Mouse (Mus musculus) spleen, adult 2 months (tissue): ENCODE measurements around the gene Pde6h. TPM values are rescaled to one million over a fixed set of nuclear protein-coding genes. Genes with fewer than 3 reads are reported as not detected.

ENCODE experiments used
- DNase-seq, 2 experiments: peaks; one replicate each; pipeline versions ENCODE4 v3.0.0 to v3.0.0-alpha.2; 2012 to 2021; ENCODE audit warnings: low spot score in 2 of 2, low read depth in 1 of 2
- H3K27ac ChIP-seq: fragments of 200-500 bp; 2 replicates; pipeline ENCODE4 v1.5.1; 2012; ENCODE audit warnings: low read length, inconsistent platforms; ENCODE audit not compliant: insufficient read depth
- H3K27me3 ChIP-seq: fragments of 200-500 bp; 2 replicates; pipeline ENCODE4 v1.6.1; 2012; ENCODE audit warnings: mild to moderate bottlenecking, moderate library complexity, low read length, inconsistent platforms; ENCODE audit not compliant: control insufficient read depth, insufficient read depth
- H3K36me3 ChIP-seq: fragments of 200-500 bp; 2 replicates; pipeline ENCODE4 v1.6.1; 2012; ENCODE audit warnings: mild to moderate bottlenecking, low read length, inconsistent platforms; ENCODE audit not compliant: control insufficient read depth, insufficient read depth
- H3K4me1 ChIP-seq: fragments of 200-500 bp; 2 replicates; pipeline ENCODE4 v1.6.1; 2011; ENCODE audit warnings: inconsistent platforms; ENCODE audit not compliant: control insufficient read depth, insufficient read depth, insufficient read length
- H3K4me3 ChIP-seq: fragments of 200-500 bp; 2 replicates; pipeline ENCODE4 v1.5.1; 2011; ENCODE audit warnings: mild to moderate bottlenecking, inconsistent platforms; ENCODE audit not compliant: insufficient read depth, insufficient read length; ENCODE audit errors: extremely low read depth
- CTCF ChIP-seq: fragments of 200-500 bp; IDR thresholded peaks from 2 replicates; pipeline ENCODE4 v1.5.1; 2011; ENCODE audit warnings: mild to moderate bottlenecking, inconsistent platforms; ENCODE audit not compliant: insufficient read depth, insufficient read length, insufficient replicate concordance; ENCODE audit errors: extremely low read depth
- POLR2A ChIP-seq: fragments of 200-500 bp; IDR thresholded peaks from 2 replicates; pipeline ENCODE4 v1.6.1; 2011; ENCODE audit warnings: low read depth, low read length, inconsistent platforms
- WGBS: fragments of 180-500 bp; shearing (Covaris S2); methylation state at CpG from one replicate; pipeline ENCODE4 v1.1.7; 2018; 5-methylcytosine and 5-hydroxymethylcytosine counted together
- polyA plus RNA-seq: library from polyadenylated mRNA; depleted of rRNA; stranded (reverse); fragments of >200 nt; gene quantifications from 2 replicates; pipeline ENCODE4 v1.2.3, GENCODE M21; 2012

Pde6h gene
- polyA plus RNA-seq, 1 experiment = 0.01 TPM

- DNase-seq = no peak
- Histone ChIP-seq H3K4me1 (no peaks in the 10 kb centered on the region; the same call in 1 of the 2 replicates), H3K27ac (no peak overlapping the region), H3K27me3 (no peaks in the 10 kb centered on the region), H3K36me3 (peaks cover 16% of the 10 kb centered on the region), H3K4me3 (no peak overlapping the region)
- WGBS = 80% methylated on average over 9 of the region's 9 CpGs
- TF ChIP-seq CTCF = no peak
Measured at GRCm38 (mm10) chr6:136910247-136910890, 13.3 kb upstream of the Pde6h start.

- TF ChIP-seq POLR2A (no peak), CTCF (no peak)
- no peak overlapping the region for H3K4me3 ChIP-seq
- H3K27ac ChIP-seq = no peak overlapping the region
- H3K4me1 ChIP-seq = no peaks in the 10 kb centered on the region
- no peak for DNase-seq
- H3K27me3 ChIP-seq = no peaks in the 10 kb centered on the region
- H3K36me3 ChIP-seq = peaks cover 18% of the 10 kb centered on the region
- 86% methylated on average over 1 of the region's 2 CpGs for WGBS
Measured at GRCm38 (mm10) chr6:136912751-136913265, 10.8 kb upstream of the Pde6h start.

- no peaks in the 10 kb centered on the region for H3K4me1 ChIP-seq
- WGBS = 40% methylated on average over 18 of the region's 18 CpGs
- H3K36me3 ChIP-seq = peaks cover 16% of the 10 kb centered on the region
- TF ChIP-seq CTCF (no peak), POLR2A (no peak)
- H3K27ac ChIP-seq = no peak overlapping the region
- no peak overlapping the region for H3K4me3 ChIP-seq
- DNase-seq = no peak
- no peaks in the 10 kb centered on the region for H3K27me3 ChIP-seq
Measured at GRCm38 (mm10) chr6:136913384-136914126, 10.1 kb upstream of the Pde6h start.

- DNase-seq = no peak
- Histone ChIP-seq H3K4me3 (no peak overlapping the region), H3K27ac (no peak overlapping the region), H3K27me3 (no peaks in the 10 kb centered on the region), H3K36me3 (peaks cover 15% of the 10 kb centered on the region), H3K4me1 (no peaks in the 10 kb centered on the region)
- no peak for TF ChIP-seq POLR2A
- no peak for TF ChIP-seq CTCF
- 92% methylated on average over 6 of the region's 6 CpGs for WGBS
Measured at GRCm38 (mm10) chr6:136914234-136914633, 9.4 kb upstream of the Pde6h start.

GRCm38 (mm10) chr6:136915721-136916395 is 7.8 kb upstream of the Pde6h start:
- peaks cover 14% of the 10 kb centered on the region for H3K36me3 ChIP-seq
- no peak overlapping the region for H3K4me3 ChIP-seq
- no peak for TF ChIP-seq CTCF
- TF ChIP-seq POLR2A = no peak
- no peak overlapping the region for H3K27ac ChIP-seq
- peaks cover 4% of the 10 kb centered on the region; the same call in 1 of the 2 replicates for H3K4me1 ChIP-seq
- 84% methylated on average over 8 of the region's 8 CpGs for WGBS
- no peak for DNase-seq
- H3K27me3 ChIP-seq = no peaks in the 10 kb centered on the region

GRCm38 (mm10) chr6:136917885-136918284 is 5.7 kb upstream of the Pde6h start:
- Histone ChIP-seq H3K27me3 (no peaks in the 10 kb centered on the region), H3K36me3 (peaks cover 16% of the 10 kb centered on the region)

More at GRCm38 (mm10) chr6:136917885-136918284, 5.7 kb upstream of the Pde6h start:
- no peak overlapping the region for H3K27ac ChIP-seq
- DNase-seq = no peak
- peaks cover 4% of the 10 kb centered on the region; the same call in 1 of the 2 replicates for H3K4me1 ChIP-seq
- WGBS = 77% methylated on average over 2 of the region's 2 CpGs
- TF ChIP-seq POLR2A = no peak
- no peak for TF ChIP-seq CTCF
- no peak overlapping the region for H3K4me3 ChIP-seq
